ENCODE assay signal across 27 mouse cellular contexts in genomic region chrX:76137729-76138128, GRCm38 (mm10).
DNase-seq lines count a peak whose midpoint lies in the region; TF ChIP-seq lines count a peak whose summit lies in the region.
"Had no signal": no experiment of that assay in that cellular context is flagged by ENCODE, and none has a peak within 500 bp of the region (broad histone marks: within the 10 kb centered on the region; RNA-seq: fewer than 3 reads in every experiment).

No protein-coding gene starts in this region.

- H3K4me3 ChIP-seq in liver, adult 2 months (ENCODE audit: insufficient read depth, low read depth, low read length): no peak overlapping the region
- H3K4me3 ChIP-seq: embryonic facial prominence, embryonic 15.5 days; forebrain, embryonic 13.5 days; heart, adult 2 months; heart, embryonic 13.5 days; hindbrain, embryonic 15.5 days; limb, embryonic 15.5 days; liver, embryonic 15.5 days; neural tube, embryonic 13.5 days; stomach, embryonic 15.5 days had no signal

- no peak for TF ChIP-seq POLR2A in liver, adult 2 months (IDR thresholded peaks at IDR 0.05; ENCODE audit: extremely low read depth, insufficient read depth, low read length)

- WGBS in liver, adult 2 months: 26% methylated on average over 2 of the region's 2 CpGs

- H3K27me3 ChIP-seq in liver, adult 2 months (ENCODE audit: control insufficient read depth, insufficient read depth, low read length): no peaks in the 10 kb centered on the region
- H3K27me3 ChIP-seq: CH12.LX; embryonic facial prominence, embryonic 15.5 days; forebrain, embryonic 13.5 days; heart, embryonic 13.5 days; hindbrain, embryonic 15.5 days; limb, embryonic 15.5 days; liver, embryonic 15.5 days; neural tube, embryonic 13.5 days; stomach, embryonic 15.5 days had no signal

- H3K36me3 ChIP-seq in liver, adult 2 months (ENCODE audit: control insufficient read depth, insufficient read depth, low read length): no peaks in the 10 kb centered on the region
- H3K36me3 ChIP-seq: embryonic facial prominence, embryonic 15.5 days; heart, embryonic 13.5 days; hindbrain, embryonic 15.5 days; limb, embryonic 15.5 days; liver, embryonic 15.5 days; neural tube, embryonic 13.5 days; stomach, embryonic 15.5 days had no signal

- DNase-seq in adrenal gland, postnatal 10 days: peak; percentile 2
- DNase-seq in adrenal gland, postnatal 36 days: no peak
- peak; percentile 7 for DNase-seq in gastrocnemius, postnatal 10 days
- DNase-seq in gastrocnemius, adult 8-10 months (ENCODE audit: low spot score in 2 of 2): no peak
- DNase-seq in liver, adult 2 months (ENCODE audit: extremely low read depth, low read depth, low spot score): peak; percentile 40
- no peak for DNase-seq in liver
- peak; percentile 60 for DNase-seq in testis, postnatal 10 days (ENCODE audit: low spot score)
- no peak for DNase-seq in frontal cortex, postnatal 25 days (ENCODE audit: low spot score in 2 of 2)
- DNase-seq: adrenal gland, adult 8-10 months; cerebellum, adult 11-12 months; cerebellum, postnatal 36 days; heart, adult 2 months; kidney, adult 11 months; layer of hippocampus, postnatal 36 days; lung, postnatal 36 days; right cerebral cortex, postnatal 25 days; thymus, adult 18-20 months; thymus, postnatal 25 days had no signal

- TF ChIP-seq CTCF in liver, adult 2 months (IDR thresholded peaks at IDR 0.05; ENCODE audit: low read depth, low read length): no peak

- no peaks in the 10 kb centered on the region for H3K4me1 ChIP-seq in liver, adult 2 months (ENCODE audit: control insufficient read depth, insufficient read depth, low read length)
- H3K4me1 ChIP-seq: embryonic facial prominence, embryonic 15.5 days; forebrain, embryonic 13.5 days; heart, embryonic 13.5 days; hindbrain, embryonic 15.5 days; liver, embryonic 15.5 days; neural tube, embryonic 13.5 days; stomach, embryonic 15.5 days had no signal

- H3K79me2 ChIP-seq in liver, adult 2 months (ENCODE audit: control insufficient read depth, insufficient read depth, low read length): no peaks in the 10 kb centered on the region

- H3K9ac ChIP-seq in liver, adult 2 months (ENCODE audit: low read depth, low read length): no peak overlapping the region
- H3K9ac ChIP-seq: embryonic facial prominence, embryonic 15.5 days; forebrain, embryonic 13.5 days; heart, embryonic 13.5 days; hindbrain, embryonic 15.5 days; limb, embryonic 15.5 days; liver, embryonic 15.5 days; neural tube, embryonic 13.5 days; stomach, embryonic 15.5 days had no signal

- H3K27ac ChIP-seq in liver, adult 2 months (replicated peaks; ENCODE audit: insufficient read depth, low read depth, low read length): no peak overlapping the region
- H3K27ac ChIP-seq: embryonic facial prominence, embryonic 15.5 days; forebrain, embryonic 13.5 days; heart, adult 2 months; heart, embryonic 13.5 days; hindbrain, embryonic 15.5 days; limb, embryonic 15.5 days; liver, embryonic 15.5 days; neural tube, embryonic 13.5 days; stomach, embryonic 15.5 days had no signal

Comparison
In these comparisons a context has a peak if more than half of its experiments do, and no peak if none do; other contexts are left out.
1. DNase-seq: peak in adrenal gland, postnatal 10 days (single experiment), gastrocnemius, postnatal 10 days (single experiment), liver, adult 2 months (single experiment) and testis, postnatal 10 days (single experiment); none in adrenal gland, postnatal 36 days (0 of 2), gastrocnemius, adult 8-10 months (0 of 2), liver (single experiment) and frontal cortex, postnatal 25 days (0 of 2).